In the genomic region with DNA sequence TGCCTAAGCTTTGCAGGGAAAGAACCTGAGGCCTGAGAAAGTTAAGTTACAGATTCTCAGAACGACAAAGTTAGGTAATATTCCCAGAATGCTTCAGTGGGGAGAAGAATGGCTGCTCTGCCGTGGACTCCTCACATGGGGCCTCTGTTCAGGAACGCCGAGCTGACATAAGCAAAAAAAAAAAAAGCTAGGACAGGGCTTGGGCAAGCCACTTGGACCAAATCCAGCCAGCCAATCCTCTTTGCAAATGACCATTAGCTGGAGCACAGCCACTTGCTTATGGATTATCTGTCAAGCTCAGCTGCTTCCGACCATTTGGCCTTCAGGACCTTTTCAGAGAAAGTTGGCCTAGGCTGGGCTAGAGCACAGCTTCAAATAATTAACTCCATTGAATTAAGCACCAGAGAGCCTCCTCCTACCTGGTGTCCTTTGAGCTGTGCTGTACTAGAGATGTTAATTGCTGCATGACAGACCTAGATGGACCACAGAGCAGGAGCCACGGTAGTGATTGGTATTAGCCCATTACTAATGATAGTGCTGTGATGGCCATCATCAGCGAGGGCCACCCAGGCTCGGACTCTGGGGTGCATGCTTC, we compare ENCODE assay signal across 13 mouse cellular contexts. TPM values are rescaled to one million over a fixed set of nuclear protein-coding genes. Genes with fewer than 3 reads are reported as not detected.
A peak's percentile ranks its signal among the peaks of the same experiment; 100 is the strongest.
DNase-seq lines count a peak whose midpoint lies in the region; ATAC-seq and TF ChIP-seq lines count a peak whose summit lies in the region.
"Had no signal": no experiment of that assay in that cellular context is flagged by ENCODE, and none has a peak within 500 bp of the region (broad histone marks: within the 10 kb centered on the region; RNA-seq: fewer than 3 reads in every experiment).

No protein-coding gene starts in this region.

- no peaks in the 10 kb centered on the region for H3K9me3 ChIP-seq in hindbrain, postnatal 0 days (ENCODE audit: low read length)
- H3K9me3 ChIP-seq in hindbrain, embryonic 12.5 days (replicated peaks), result no peaks in the 10 kb centered on the region
- H3K9me3 ChIP-seq in liver, embryonic 13.5 days (replicated peaks), result no peaks in the 10 kb centered on the region
- no peaks in the 10 kb centered on the region for H3K9me3 ChIP-seq in midbrain, embryonic 13.5 days

- DNase-seq in hindbrain, postnatal 0 days (ENCODE audit: low spot score), result peak; percentile 54
- peak; percentile 73 for DNase-seq in MN1 (ENCODE audit: low spot score)
- DNase-seq in gonadal fat pad, adult 2 months (ENCODE audit: low read depth), result peak; percentile 34
- no peak for DNase-seq in liver, embryonic 13.5 days
- no peak for DNase-seq in frontal cortex, postnatal 36 days (ENCODE audit: low spot score in 2 of 2)
- DNase-seq in Muller cell, postnatal 12 days (ENCODE audit: inconsistent ontology term), result no peak
- DNase-seq: heart, adult 18-20 months; right cerebral cortex, postnatal 14 days; thymus, adult 2 months had no signal

- no peaks in the 10 kb centered on the region for H3K36me3 ChIP-seq in hindbrain, postnatal 0 days (ENCODE audit: insufficient read depth, low read length)
- no peaks in the 10 kb centered on the region for H3K36me3 ChIP-seq in hindbrain, embryonic 12.5 days
- no peaks in the 10 kb centered on the region for H3K36me3 ChIP-seq in liver, embryonic 13.5 days
- H3K36me3 ChIP-seq in midbrain, embryonic 13.5 days, result no peaks in the 10 kb centered on the region

- 49% methylated on average over 8 of the region's 8 CpGs for WGBS in hindbrain, postnatal 0 days
- WGBS in hindbrain, embryonic 12.5 days, result 73% methylated on average over 8 of the region's 8 CpGs
- 58% methylated on average over 8 of the region's 8 CpGs for WGBS in liver, embryonic 13.5 days (ENCODE audit: insufficient replicate concordance)
- WGBS in midbrain, embryonic 13.5 days, result 75% methylated on average over 8 of the region's 8 CpGs

- no peak for TF ChIP-seq CTCF in hindbrain, postnatal 0 days (IDR thresholded peaks at IDR 0.05; ENCODE audit: low read depth)

- H3K9ac ChIP-seq in hindbrain, postnatal 0 days (replicated peaks; ENCODE audit: low read length), result no peak overlapping the region
- H3K9ac ChIP-seq in hindbrain, embryonic 12.5 days, result no peak overlapping the region
- no peak overlapping the region for H3K9ac ChIP-seq in liver, embryonic 13.5 days
- no peak overlapping the region for H3K9ac ChIP-seq in midbrain, embryonic 13.5 days (replicated peaks)

- no peak overlapping the region for H3K4me3 ChIP-seq in hindbrain, postnatal 0 days (ENCODE audit: low read length)
- H3K4me3 ChIP-seq in hindbrain, embryonic 12.5 days, result no peak overlapping the region
- no peak overlapping the region for H3K4me3 ChIP-seq in liver, embryonic 13.5 days (replicated peaks)
- no peak overlapping the region for H3K4me3 ChIP-seq in midbrain, embryonic 13.5 days (replicated peaks)

- peak; percentile 40; the same call in 1 of the 2 replicates for ATAC-seq in hindbrain, postnatal 0 days
- ATAC-seq in hindbrain, embryonic 12.5 days (ENCODE audit: low FRiP score), result no peak
- ATAC-seq in liver, embryonic 13.5 days (ENCODE audit: low read depth), result 0 out of 2 replicates have a peak, but pooled peaks have one; percentile 18
- no peak for ATAC-seq in midbrain, embryonic 13.5 days
- ATAC-seq: CD4-positive, CD25-positive, alpha-beta regulatory T cell, adult 4 months; forebrain, embryonic 14.5 days had no signal

- H3K4me1 ChIP-seq in hindbrain, postnatal 0 days (ENCODE audit: insufficient read depth, low read length), result peaks cover 16% of the 10 kb centered on the region; the same call in 1 of the 2 replicates
- peaks cover 20% of the 10 kb centered on the region for H3K4me1 ChIP-seq in hindbrain, embryonic 12.5 days
- H3K4me1 ChIP-seq in liver, embryonic 13.5 days (replicated peaks), result no peaks in the 10 kb centered on the region
- H3K4me1 ChIP-seq in midbrain, embryonic 13.5 days (replicated peaks), result peaks cover 49% of the 10 kb centered on the region

- no peaks in the 10 kb centered on the region for H3K27me3 ChIP-seq in hindbrain, postnatal 0 days (ENCODE audit: insufficient read depth, low read length)
- no peaks in the 10 kb centered on the region for H3K27me3 ChIP-seq in hindbrain, embryonic 12.5 days
- H3K27me3 ChIP-seq in liver, embryonic 13.5 days, result 0 out of 2 replicates have a peak, but pooled peaks cover 6% of the 10 kb centered on the region
- H3K27me3 ChIP-seq in midbrain, embryonic 13.5 days, result no peaks in the 10 kb centered on the region

- no peak overlapping the region for H3K27ac ChIP-seq in hindbrain, postnatal 0 days
- H3K27ac ChIP-seq in hindbrain, embryonic 12.5 days, result no peak overlapping the region
- no peak overlapping the region for H3K27ac ChIP-seq in liver, embryonic 13.5 days
- H3K27ac ChIP-seq in midbrain, embryonic 13.5 days, result no peak overlapping the region; the same call in 1 of the 2 replicates

- H3K4me2 ChIP-seq in hindbrain, postnatal 0 days (ENCODE audit: low read depth, low read length), result no peak overlapping the region
- no peak overlapping the region for H3K4me2 ChIP-seq in hindbrain, embryonic 12.5 days (replicated peaks)
- no peak overlapping the region for H3K4me2 ChIP-seq in liver, embryonic 13.5 days
- H3K4me2 ChIP-seq in midbrain, embryonic 13.5 days (replicated peaks), result no peak overlapping the region

RNA-seq across cellular contexts. Expression of a gene that starts 29.1 kb away (rescaled TPM):
- total RNA-seq in hindbrain, postnatal 0 days (2014; rRNA removed), result 120 and 157 TPM in 2 replicates
- 66.0 and 68.5 TPM in 2 replicates for polyA plus RNA-seq in hindbrain, postnatal 0 days (2015; fragmentation: Nextera tagmentation; extraction: Ambion mirVana)
- 94.4 and 99.3 TPM in 2 replicates for polyA plus RNA-seq in hindbrain, embryonic 12.5 days (2016; fragmentation: Nextera tagmentation; extraction: Ambion mirVana)
- 39.8 and 47.1 TPM in 2 replicates for polyA plus RNA-seq in gonadal fat pad, adult 2 months (2012; rRNA removed)
- polyA plus RNA-seq in liver, embryonic 13.5 days (2015; fragmentation: Nextera tagmentation; extraction: Ambion mirVana), result 23.2 and 25.1 TPM in 2 replicates
- 85.8 and 89.0 TPM in 2 replicates for polyA plus RNA-seq in midbrain, embryonic 13.5 days (2015; fragmentation: Nextera tagmentation; extraction: Ambion mirVana)

Comparison
In these comparisons a context has a peak if more than half of its experiments do, and no peak if none do; other contexts are left out.
1. ATAC-seq: peak in hindbrain, postnatal 0 days (single experiment) and liver, embryonic 13.5 days (single experiment); none in hindbrain, embryonic 12.5 days (single experiment) and midbrain, embryonic 13.5 days (single experiment).
2. DNase-seq: peak in hindbrain, postnatal 0 days (single experiment), MN1 (single experiment) and gonadal fat pad, adult 2 months (single experiment); none in liver, embryonic 13.5 days (single experiment), frontal cortex, postnatal 36 days (0 of 2) and Muller cell, postnatal 12 days (single experiment).